Mouse (Mus musculus) CH12.LX (cell line): ENCODE data around the gene Ager. TPM values are rescaled to one million over a fixed set of nuclear protein-coding genes. Genes with fewer than 3 reads are reported as not detected.

Experiments
- DNase-seq: peaks from one replicate; pipeline ENCODE4 v3.0.0-alpha.2; 2013; ENCODE audit errors: extremely low read depth
- H3K27ac ChIP-seq: 2 replicates; pipeline ENCODE4 v1.5.1; 2012; ENCODE audit warnings: low read depth, mild to moderate bottlenecking, control low read depth, moderate library complexity; ENCODE audit not compliant: insufficient read depth
- H3K27me3 ChIP-seq: replicated peaks from 2 replicates; pipeline ENCODE3; 2012; ENCODE audit warnings: inconsistent platforms
- H3K36me3 ChIP-seq, 2 experiments: replicated peaks in 1 of 2; 2 replicates each; pipeline versions ENCODE3 to v1.6.1; 2012; ENCODE audit warnings: inconsistent platforms in 1 of 2, low read length in 1 of 2, mild to moderate bottlenecking in 1 of 2, mixed read lengths in 1 of 2, moderate library complexity in 1 of 2; ENCODE audit not compliant: control insufficient read depth in 1 of 2, insufficient read depth in 1 of 2
- H3K4me1 ChIP-seq, 2 experiments: 2 replicates each; pipeline ENCODE4 v1.6.1; 2012; ENCODE audit warnings: inconsistent platforms in 1 of 2, moderate library complexity in 1 of 2; ENCODE audit not compliant: insufficient read depth in 2 of 2, control insufficient read depth in 1 of 2
- H3K4me2 ChIP-seq: 2 replicates; pipeline ENCODE4 v1.6.1; 2012; ENCODE audit warnings: low read depth, mild to moderate bottlenecking, control low read depth; ENCODE audit not compliant: poor library complexity, insufficient read depth, severe bottlenecking
- H3K4me3 ChIP-seq, 3 experiments: fragments of 150-350 bp in 1 of 3; sonication (generic) in 1 of 3; replicated peaks in 1 of 3; 2 replicates each; pipeline versions ENCODE3 to v1.5.1; 2011 to 2012; ENCODE audit warnings: low read depth in 2 of 3, low read length in 2 of 3, mild to moderate bottlenecking in 2 of 3, moderate library complexity in 2 of 3, control low read depth in 1 of 3, improper control_type of control experiment in 1 of 3, inconsistent platforms in 1 of 3, mixed read lengths in 1 of 3; ENCODE audit not compliant: poor library complexity in 1 of 3
- H3K79me2 ChIP-seq: replicated peaks from 2 replicates; pipeline ENCODE4 v1.6.1; 2012; ENCODE audit warnings: mild to moderate bottlenecking, moderate library complexity; ENCODE audit not compliant: control insufficient read depth, poor library complexity, insufficient read depth, severe bottlenecking; ENCODE audit errors: extremely low read depth
- H3K9ac ChIP-seq: 2 replicates; pipeline ENCODE4 v1.6.1; 2012; ENCODE audit warnings: low read depth, mild to moderate bottlenecking, control low read depth, moderate library complexity; ENCODE audit not compliant: insufficient read depth
- H3K9me3 ChIP-seq: replicated peaks from 2 replicates; pipeline ENCODE3; 2012; ENCODE audit warnings: low read length, inconsistent platforms, mixed read lengths
- CHD2 ChIP-seq: IDR thresholded peaks from 2 replicates; pipeline ENCODE4 v1.6.1; 2011; ENCODE audit warnings: low read length, improper control_type of control experiment
- CTCF ChIP-seq, 2 experiments: IDR thresholded peaks in 1 of 2; conservative IDR thresholded peaks in 1 of 2; 2 replicates each; pipeline ENCODE4 v1.5.1; 2011 to 2012; ENCODE audit warnings: low read depth in 2 of 2, low read length in 2 of 2, improper control_type of control experiment in 1 of 2, inconsistent platforms in 1 of 2, mild to moderate bottlenecking in 1 of 2, moderate library complexity in 1 of 2
- E2F4 ChIP-seq: IDR thresholded peaks from 2 replicates; pipeline ENCODE4 v1.6.1; 2011; ENCODE audit warnings: low read depth, low read length, improper control_type of control experiment; ENCODE audit not compliant: insufficient replicate concordance
- ELF1 ChIP-seq: IDR thresholded peaks from 2 replicates; pipeline ENCODE4 v1.6.1; 2014; ENCODE audit warnings: low read depth, mild to moderate bottlenecking, inconsistent platforms, low read length, improper control_type of control experiment
- GABPA ChIP-seq: IDR thresholded peaks from 2 replicates; pipeline ENCODE4 v1.6.1; 2012; ENCODE audit warnings: low read depth, low read length, improper control_type of control experiment, inconsistent platforms; ENCODE audit not compliant: insufficient replicate concordance
- JUN ChIP-seq: IDR thresholded peaks from 2 replicates; pipeline ENCODE4 v1.6.1; 2011; ENCODE audit warnings: low read depth, mild to moderate bottlenecking, low read length, improper control_type of control experiment, moderate library complexity; ENCODE audit not compliant: insufficient read depth
- JUND ChIP-seq: conservative IDR thresholded peaks from 2 replicates; pipeline ENCODE4 v1.6.1; 2011; ENCODE audit warnings: low read depth, low read length, improper control_type of control experiment
- MYC ChIP-seq: IDR thresholded peaks from 2 replicates; pipeline ENCODE4 v1.6.1; 2011; ENCODE audit warnings: low read depth, mild to moderate bottlenecking, improper control_type of control experiment, low read length
- NELFE ChIP-seq: IDR thresholded peaks from 2 replicates; pipeline ENCODE4 v1.6.1; 2011; ENCODE audit warnings: low read depth, low read length, improper control_type of control experiment
- POLR2A ChIP-seq: IDR thresholded peaks from 2 replicates; pipeline ENCODE4 v1.6.1; 2011; ENCODE audit warnings: low read depth, mild to moderate bottlenecking, improper control_type of control experiment, low read length
- RAD21 ChIP-seq: IDR thresholded peaks from 2 replicates; pipeline ENCODE4 v1.6.1; 2011; ENCODE audit warnings: low read depth, mild to moderate bottlenecking, low read length, improper control_type of control experiment, moderate library complexity
- SMC3 ChIP-seq: IDR thresholded peaks from 2 replicates; pipeline ENCODE4 v1.6.1; 2011; ENCODE audit warnings: low read depth, low read length, improper control_type of control experiment
- TBP ChIP-seq: conservative IDR thresholded peaks from 2 replicates; pipeline ENCODE4 v1.6.1; 2011; ENCODE audit warnings: low read depth, low read length, improper control_type of control experiment
- UBTF ChIP-seq: IDR thresholded peaks from 2 replicates; pipeline ENCODE4 v1.6.1; 2012; ENCODE audit warnings: low read depth, mild to moderate bottlenecking, inconsistent platforms, low read length, improper control_type of control experiment, moderate library complexity
- ZMIZ1 ChIP-seq: IDR thresholded peaks from 2 replicates; pipeline ENCODE4 v1.6.1; 2012; ENCODE audit warnings: low read depth, mild to moderate bottlenecking, inconsistent platforms, low read length, improper control_type of control experiment
- ZNF384 ChIP-seq: IDR thresholded peaks from 2 replicates; pipeline ENCODE4 v1.6.1; 2012; ENCODE audit warnings: low read depth, low read length, improper control_type of control experiment, inconsistent platforms
- dilution Hi-C: fragments of 300-500 bp; cut with MboI; formaldehyde crosslinking; loops from 2 replicates; pipeline ENCODE4 v1.14.3; 2020; ENCODE audit warnings: low sequenced_read_pairs; ENCODE audit not compliant: extremely low pct_unique_long_range_greater_than_20kb, extremely low pct_ligation_motif_present
- in situ Hi-C: fragments of 300-500 bp; cut with MboI; formaldehyde crosslinking; loops from 3 replicates; pipeline ENCODE4 v1.14.3; 2019; ENCODE audit warnings: low sequenced_read_pairs, low pct_ligation_motif_present, low pct_unique_long_range_greater_than_20kb, mixed read lengths
- polyA plus RNA-seq: library from polyadenylated mRNA; unstranded; fragments of >175 nt; gene quantifications from 2 replicates; pipeline ENCODE4 v1.2.1, GENCODE M21; 2012; ENCODE audit warnings: low read depth; ENCODE audit not compliant: insufficient read length
- total RNA-seq, 2 experiments: library from RNA; depleted of rRNA; stranded (reverse); fragments of 300-350 nt in 1 of 2; fragments of >200 nt in 1 of 2; gene quantifications; 2 replicates each; pipeline ENCODE4 v1.2.3; 2012 to 2014

Gene Ager
- total and polyA plus RNA-seq, 3 experiments = 0.55 to 3.5 (median 0.81) TPM

- Histone ChIP-seq H3K27me3 (peaks cover 58% of the 10 kb centered on the region), H3K79me2 (no peaks in the 10 kb centered on the region), H3K27ac (no peak overlapping the region), H3K4me1 (peaks cover 0 to 2% of the 10 kb centered on the region in 2 experiments; a peak in 1 of 4 replicates), H3K9ac (no peak overlapping the region), H3K36me3 (no peaks in the 10 kb centered on the region), H3K9me3 (peaks cover 14% of the 10 kb centered on the region), H3K4me2 (no peak overlapping the region), H3K4me3 (no peak overlapping the region)
- in situ Hi-C loops (loop anchor here (5.0 kb wide), 1 partner anchor 49 kb away; the partner anchor contains the start of gene Egfl8), dilution Hi-C loops (no loop called here)
- no peak for TF ChIP-seq JUN
- DNase-seq = no peak
These were observed 29.2 kb upstream of the Ager start for GRCm38 (mm10) chr17:34568421-34568820.

- in situ Hi-C loops (loop anchor here (5.0 kb wide), 1 partner anchor 47 kb away; the partner anchor contains the start of gene Egfl8), dilution Hi-C loops (no loop called here)
- Histone ChIP-seq H3K4me3 (no peak overlapping the region), H3K79me2 (no peaks in the 10 kb centered on the region), H3K9me3 (peaks cover 14% of the 10 kb centered on the region), H3K4me1 (peaks cover 0 to 2% of the 10 kb centered on the region in 2 experiments; a peak in 1 of 4 replicates), H3K4me2 (no peak overlapping the region), H3K27ac (no peak overlapping the region), H3K9ac (no peak overlapping the region)
- DNase-seq = no peak
- TF ChIP-seq JUND (no peak), ZNF384 (no peak)
- TF ChIP-seq, all 38 proteins: peak for 0
- H3K36me3 ChIP-seq = no peaks in the 10 kb centered on the region
- peaks cover 47% of the 10 kb centered on the region for H3K27me3 ChIP-seq
These were observed 27.7 kb upstream of the Ager start for GRCm38 (mm10) chr17:34569919-34570318.

DNA sequence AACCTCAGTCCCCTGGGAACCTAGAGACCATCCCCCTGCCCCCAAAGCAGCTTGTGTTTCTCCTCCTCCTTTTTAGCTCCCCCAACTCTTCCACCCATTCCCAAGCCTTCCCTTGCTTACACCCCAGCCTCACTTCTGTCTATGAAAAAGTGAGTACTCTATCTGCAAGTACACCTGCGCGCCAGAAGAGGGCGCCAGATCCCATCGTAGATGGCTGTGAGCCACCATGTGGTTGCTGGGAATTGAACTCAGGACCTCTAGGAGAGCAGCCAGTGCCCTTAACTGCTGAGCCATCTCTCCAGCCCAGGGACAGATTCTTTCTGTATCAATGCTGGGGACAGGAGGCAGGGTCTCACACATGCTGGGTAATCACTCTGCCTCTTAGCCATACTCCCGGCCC, 25.8 kb upstream of the Ager start:
- peaks cover 28% of the 10 kb centered on the region for H3K27me3 ChIP-seq
- no peak overlapping the region for H3K9ac ChIP-seq
- H3K4me3 ChIP-seq = no peak overlapping the region

More for the DNA sequence above, 25.8 kb upstream of the Ager start:
- Histone ChIP-seq H3K79me2 (no peaks in the 10 kb centered on the region), H3K4me1 (peaks cover 2 to 4% of the 10 kb centered on the region in 2 experiments; a peak in 3 of 4 replicates), H3K27ac (no peak overlapping the region), H3K36me3 (no peaks in the 10 kb centered on the region), H3K9me3 (peaks cover 4% of the 10 kb centered on the region), H3K4me2 (no peak overlapping the region)
- TF ChIP-seq RAD21 (peak; percentile 34), UBTF (no peak), ZMIZ1 (no peak), JUN (no peak), CHD2 (no peak), E2F4 (no peak), TBP (no peak), CTCF (conservative IDR thresholded peaks at IDR 0.05 in 1 of 2, IDR thresholded peaks at IDR 0.05 in 1 of 2; ENCODE audit: low read depth in 2 of 2, low read length in 2 of 2) (peak; percentile 27 to 55; a peak in 3 of 4 replicates), MYC (no peak), POLR2A (no peak), SMC3 (peak; percentile 49), ELF1 (no peak), NELFE (no peak), GABPA (no peak)
- in situ Hi-C loops = no loop called here
- no peak for DNase-seq
- dilution Hi-C loops = no loop called here
